Mouse (Mus musculus) ES-Bruce4 (cell line): Measurements from ENCODE around the gene Sh3d21. TPM values are rescaled to one million over a fixed set of nuclear protein-coding genes. Genes with fewer than 3 reads are reported as not detected.
A peak's percentile ranks its signal among the peaks of the same experiment; 100 is the strongest.

Source experiments
- H3K27ac ChIP-seq: 2 replicates; pipeline ENCODE4 v1.5.1; 2012; ENCODE audit warnings: low read length, inconsistent platforms; ENCODE audit not compliant: insufficient read depth
- H3K27me3 ChIP-seq: 2 replicates; pipeline ENCODE4 v1.6.1; 2012; ENCODE audit warnings: mild to moderate bottlenecking, low read length, inconsistent platforms; ENCODE audit not compliant: control insufficient read depth, poor library complexity, insufficient read depth, severe bottlenecking
- H3K36me3 ChIP-seq: 2 replicates; pipeline ENCODE4 v1.6.1; 2012; ENCODE audit warnings: inconsistent platforms, mild to moderate bottlenecking, low read length, moderate library complexity; ENCODE audit not compliant: control insufficient read depth, poor library complexity, insufficient read depth, severe bottlenecking
- H3K4me1 ChIP-seq: one replicate; pipeline ENCODE4 v1.8.1; 2011; ENCODE audit warnings: low read length; ENCODE audit not compliant: control insufficient read depth, insufficient read depth
- H3K4me3 ChIP-seq: 2 replicates; pipeline ENCODE4 v1.5.1; 2011; ENCODE audit warnings: low read depth, mild to moderate bottlenecking, low read length
- H3K9ac ChIP-seq: 2 replicates; pipeline ENCODE4 v1.6.1; 2012; ENCODE audit warnings: low read depth, mild to moderate bottlenecking, inconsistent platforms; ENCODE audit not compliant: poor library complexity, severe bottlenecking
- H3K9me3 ChIP-seq: replicated peaks from 2 replicates; pipeline ENCODE4 v1.6.1; 2012; ENCODE audit warnings: mild to moderate bottlenecking, low read length, inconsistent platforms; ENCODE audit not compliant: control insufficient read depth, poor library complexity, insufficient read depth, severe bottlenecking
- CTCF ChIP-seq: IDR thresholded peaks from one replicate; pipeline ENCODE4 v1.8.1; 2011; ENCODE audit warnings: low read depth, low read length
- EP300 ChIP-seq: IDR thresholded peaks from 2 replicates; pipeline ENCODE4 v1.6.1; 2011; ENCODE audit warnings: low read depth, low read length; ENCODE audit not compliant: insufficient read depth
- POLR2A ChIP-seq: IDR thresholded peaks from one replicate; pipeline ENCODE4 v1.8.1; 2011; ENCODE audit warnings: low read length; ENCODE audit not compliant: insufficient read depth
- polyA plus RNA-seq: library from polyadenylated mRNA; stranded (reverse); fragments of >200 nt; gene quantifications from 2 replicates; pipeline ENCODE4 v1.2.4, GENCODE M21; 2011; ENCODE audit warnings: low read depth; ENCODE audit not compliant: missing spikeins, insufficient read depth, insufficient read length

Gene Sh3d21
- polyA plus RNA-seq, 1 experiment = 6.0 TPM

GRCm38 (mm10) chr4:126163685-126164084 is 394 bp upstream of the Sh3d21 start:
- H3K9ac ChIP-seq = peak overlapping the region; percentile 57
- H3K36me3 ChIP-seq = peaks cover 18% of the 10 kb centered on the region
- no peak overlapping the region for H3K4me3 ChIP-seq
- H3K4me1 ChIP-seq = peaks cover 2% of the 10 kb centered on the region
- TF ChIP-seq POLR2A (no peak), EP300 (no peak), CTCF (no peak)
- H3K27ac ChIP-seq = peak overlapping the region; percentile 18
- no peaks in the 10 kb centered on the region for H3K27me3 ChIP-seq
- no peaks in the 10 kb centered on the region for H3K9me3 ChIP-seq

DNA sequence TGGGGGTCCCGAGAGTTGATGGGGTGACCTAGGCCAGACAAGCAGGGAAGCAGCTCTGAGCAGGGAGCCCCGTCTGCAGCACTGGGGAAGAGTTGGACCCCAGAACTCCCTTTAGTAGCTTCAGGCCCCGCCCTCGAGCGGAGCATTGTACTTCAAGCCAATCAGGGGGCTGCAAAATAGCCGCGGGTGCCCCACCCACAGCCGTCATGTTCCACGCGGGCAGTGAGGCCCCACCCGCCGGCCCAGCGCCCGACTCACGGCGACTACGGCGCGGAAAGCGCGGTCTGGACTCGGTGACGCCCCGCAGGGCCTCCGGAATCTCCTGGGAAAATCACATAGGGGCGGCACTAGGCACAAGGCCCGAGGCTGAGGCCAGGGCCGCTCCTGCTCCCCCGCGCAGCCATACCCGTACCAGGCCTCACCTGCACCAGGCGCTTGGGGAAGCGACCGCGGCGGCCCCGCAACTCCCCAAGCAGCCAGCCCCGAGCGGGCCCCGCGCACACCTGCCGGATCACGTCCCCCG is 686 bp downstream of the Sh3d21 start:
- Histone ChIP-seq H3K4me3 (peak overlapping the region; percentile 64), H3K4me1 (peaks cover 2% of the 10 kb centered on the region), H3K27me3 (no peaks in the 10 kb centered on the region), H3K9me3 (no peaks in the 10 kb centered on the region), H3K36me3 (peaks cover 8% of the 10 kb centered on the region), H3K9ac (peak overlapping the region; percentile 57), H3K27ac (peak overlapping the region; percentile 18; the same call in 1 of the 2 replicates)
- TF ChIP-seq EP300 = 0 out of 2 replicates have a peak, but pooled peaks have one; percentile 12
- no peak for TF ChIP-seq CTCF
- no peak for TF ChIP-seq POLR2A

GRCm38 (mm10) chr4:126161986-126162385 is 1.3 kb downstream of the Sh3d21 start:
- peak overlapping the region; percentile 57 for H3K9ac ChIP-seq
- TF ChIP-seq EP300 = no peak
- no peak for TF ChIP-seq POLR2A
- no peak for TF ChIP-seq CTCF
- H3K36me3 ChIP-seq = peaks cover 6% of the 10 kb centered on the region
- H3K4me3 ChIP-seq = peak overlapping the region; percentile 64
- peaks cover 2% of the 10 kb centered on the region for H3K4me1 ChIP-seq
- H3K27ac ChIP-seq = no peak overlapping the region
- no peaks in the 10 kb centered on the region for H3K9me3 ChIP-seq
- H3K27me3 ChIP-seq = no peaks in the 10 kb centered on the region

DNA sequence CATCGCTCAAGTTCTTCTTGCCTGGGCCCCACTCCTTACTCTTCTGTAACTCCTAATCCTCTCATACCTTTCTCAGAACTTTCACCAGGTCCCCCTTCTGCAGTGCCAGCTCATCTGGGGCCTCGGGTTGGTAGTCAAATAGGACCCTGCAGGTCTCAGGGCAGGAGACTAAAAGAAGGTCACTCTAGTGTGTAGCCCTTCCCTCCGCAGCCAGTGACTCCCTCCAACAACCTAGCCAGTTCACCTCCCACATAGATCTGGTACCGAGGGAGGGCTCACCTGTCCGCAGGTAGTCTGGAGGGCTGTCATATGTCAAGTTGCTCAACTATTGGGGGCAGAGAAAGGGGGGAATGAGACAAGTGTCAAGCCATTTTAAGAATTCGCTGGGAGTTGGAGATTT is 1.8 kb downstream of the Sh3d21 start:
- Histone ChIP-seq H3K4me3 (no peak overlapping the region), H3K27me3 (no peaks in the 10 kb centered on the region), H3K27ac (no peak overlapping the region), H3K9me3 (no peaks in the 10 kb centered on the region), H3K36me3 (peaks cover under 1% of the 10 kb centered on the region), H3K4me1 (peaks cover 2% of the 10 kb centered on the region), H3K9ac (no peak overlapping the region)
- no peak for TF ChIP-seq POLR2A
- no peak for TF ChIP-seq EP300
- no peak for TF ChIP-seq CTCF

DNA sequence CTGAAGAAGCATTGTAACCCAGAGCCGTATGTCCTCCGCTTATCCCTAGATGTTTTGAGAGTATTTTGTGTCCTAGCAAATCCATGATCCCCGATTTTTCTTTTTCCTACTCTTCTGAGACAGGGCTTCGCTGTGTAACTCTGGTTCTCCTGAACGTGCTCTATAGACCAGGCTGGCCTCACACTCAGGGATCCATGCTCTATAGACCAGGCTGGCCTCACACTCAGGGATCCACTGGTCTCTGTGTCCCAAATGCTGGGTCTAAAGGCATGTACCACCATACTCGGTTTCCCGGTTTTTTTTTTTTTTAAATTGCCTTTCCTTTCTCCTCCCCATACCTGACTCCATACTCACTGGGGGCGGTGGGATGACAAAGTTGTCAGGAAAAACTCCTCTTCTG is 2.3 kb downstream of the Sh3d21 start:
- H3K4me1 ChIP-seq = peaks cover 2% of the 10 kb centered on the region
- no peaks in the 10 kb centered on the region; the same call in 1 of the 2 replicates for H3K36me3 ChIP-seq
- no peak overlapping the region for H3K9ac ChIP-seq
- TF ChIP-seq CTCF (no peak), EP300 (no peak), POLR2A (no peak)
- H3K27me3 ChIP-seq = no peaks in the 10 kb centered on the region
- no peak overlapping the region for H3K27ac ChIP-seq
- H3K4me3 ChIP-seq = no peak overlapping the region
- no peaks in the 10 kb centered on the region for H3K9me3 ChIP-seq

- Histone ChIP-seq H3K4me3 (no peak overlapping the region), H3K27me3 (no peaks in the 10 kb centered on the region), H3K27ac (no peak overlapping the region), H3K4me1 (peaks cover 2% of the 10 kb centered on the region), H3K9ac (no peak overlapping the region), H3K36me3 (no peaks in the 10 kb centered on the region), H3K9me3 (no peaks in the 10 kb centered on the region)
- TF ChIP-seq EP300 (no peak), CTCF (no peak), POLR2A (no peak)
Observed at GRCm38 (mm10) chr4:126159455-126159854, 3.8 kb downstream of the Sh3d21 start.
